8 mouse cellular contexts compared by ENCODE assay signal in the genomic region with DNA sequence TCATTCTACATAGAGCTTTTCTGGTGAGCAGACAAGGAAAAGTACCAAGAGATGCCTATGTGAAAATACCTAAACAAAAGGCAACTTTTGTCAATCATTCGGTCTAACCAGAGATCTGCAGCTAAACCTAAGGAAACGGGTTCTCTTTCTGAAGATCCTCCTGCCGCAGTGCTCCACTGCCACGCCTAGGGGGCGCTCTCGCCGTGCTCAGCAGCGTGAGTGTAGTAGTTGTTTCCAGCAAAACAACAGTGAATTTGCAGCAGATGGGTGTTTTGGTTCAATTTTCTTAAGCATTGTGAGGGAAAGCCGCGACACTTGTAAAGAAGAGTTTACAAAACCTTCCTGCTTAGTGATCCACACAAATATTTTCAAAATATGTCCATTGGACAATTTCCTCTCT.
DNase-seq lines count a peak whose midpoint lies in the region; ATAC-seq and TF ChIP-seq lines count a peak whose summit lies in the region.

No protein-coding gene starts in this region.

- no peaks in the 10 kb centered on the region for H3K4me1 ChIP-seq in thymus, adult 2 months (replicated peaks; ENCODE audit: control insufficient read depth, insufficient read depth, low read length)

- H3K36me3 ChIP-seq in thymus, adult 2 months (ENCODE audit: control insufficient read depth, insufficient read depth, low read length) = no peaks in the 10 kb centered on the region

- TF ChIP-seq CTCF in thymus, adult 2 months (IDR thresholded peaks at IDR 0.05; ENCODE audit: borderline replicate concordance, control insufficient read depth, extremely low read depth, insufficient read depth, low read length, poor library complexity) = peak; percentile 32; the same call in 1 of the 2 replicates

- ATAC-seq in monocyte, adult 5-6 weeks (replicated peaks; ENCODE audit: insufficient number of reproducible peaks, low FRiP score, low TSS enrichment, poor library complexity, severe bottlenecking) = no peak

- 14% methylated on average over 10 of the region's 10 CpGs for WGBS in thymus, adult 2 months

- no peak for TF ChIP-seq POLR2A in thymus, adult 2 months (IDR thresholded peaks at IDR 0.05; ENCODE audit: control insufficient read depth, extremely low read depth, insufficient read depth, low read length, poor library complexity)

- no peaks in the 10 kb centered on the region for H3K27me3 ChIP-seq in thymus, adult 2 months (ENCODE audit: control insufficient read depth, insufficient read depth, low read length)

- no peak overlapping the region for H3K4me3 ChIP-seq in thymus, adult 2 months (ENCODE audit: control insufficient read depth, insufficient read depth, low read length)

- H3K27ac ChIP-seq in thymus, adult 2 months (ENCODE audit: control insufficient read depth, insufficient read depth, low read length) = no peak overlapping the region

- peak; percentile 6 for DNase-seq in thymus, adult 2 months
- DNase-seq in thymus, adult 18-20 months = no peak
- DNase-seq in cerebellum, adult 18-20 months = peak; percentile 46 to 65
- peak; percentile 44 for DNase-seq in forelimb bud, embryonic 11.5 days (ENCODE audit: low read depth, low spot score)
- peak; percentile 82 to 87 for DNase-seq in layer of hippocampus, postnatal 10 days (ENCODE audit: low spot score in 2 of 2)
- DNase-seq in lung, postnatal 4 days = peak; percentile 28
- DNase-seq in right cerebral cortex, postnatal 36 days (ENCODE audit: low spot score in 2 of 2) = peak; percentile 53 to 54

Comparison
In these comparisons a context has a peak if more than half of its experiments do, and no peak if none do; other contexts are left out.
1. DNase-seq: peak in thymus, adult 2 months (single experiment), cerebellum, adult 18-20 months (2 of 2), forelimb bud, embryonic 11.5 days (single experiment), layer of hippocampus, postnatal 10 days (2 of 2), lung, postnatal 4 days (2 of 2) and right cerebral cortex, postnatal 36 days (2 of 2); none in thymus, adult 18-20 months (0 of 2).